Mouse (Mus musculus): ENCODE measurements around the gene Prss8. TPM values are rescaled to one million over a fixed set of nuclear protein-coding genes. Genes with fewer than 3 reads are reported as not detected.
A peak's percentile ranks its signal among the peaks of the same experiment; 100 is the strongest.

Prss8 gene
- polyA plus RNA-seq, 1 experiment = 0.08 TPM

DNA sequence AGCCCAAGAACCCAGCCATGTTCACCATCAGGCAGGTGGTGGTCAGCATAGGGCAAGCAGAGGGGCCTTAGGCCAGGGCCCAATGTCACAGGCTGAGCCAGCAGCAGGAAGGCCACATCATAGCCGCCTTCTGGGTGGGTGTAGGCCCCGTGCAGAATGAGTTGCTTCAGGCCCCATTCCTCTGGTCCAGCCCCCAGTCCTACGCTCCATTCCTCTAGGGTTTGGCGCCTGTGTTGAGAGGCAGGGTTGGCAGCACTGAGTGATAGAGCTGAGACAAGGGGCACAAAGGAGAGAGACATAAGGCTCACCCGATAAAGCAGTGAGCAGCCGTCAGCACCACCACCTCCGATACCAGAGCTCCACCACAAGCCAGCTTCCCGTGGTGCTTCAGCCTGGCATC, 42.7 kb downstream of the Prss8 start:
- Histone ChIP-seq H3K4me1 (ENCODE audit: control insufficient read depth, insufficient read depth, low read length) (peaks cover 7% of the 10 kb centered on the region), H3K27me3 (ENCODE audit: control insufficient read depth, insufficient read depth, low read length) (no peaks in the 10 kb centered on the region), H3K27ac (ENCODE audit: insufficient read depth, low read length) (no peak overlapping the region), H3K4me3 (replicated peaks; ENCODE audit: insufficient read depth, low read depth, low read length) (no peak overlapping the region)
- 57% methylated on average over 8 of the region's 8 CpGs for WGBS
- TF ChIP-seq CTCF (IDR thresholded peaks at IDR 0.05; ENCODE audit: borderline replicate concordance, insufficient read depth, low read depth, low read length) = no peak
- no peak for TF ChIP-seq POLR2A (IDR thresholded peaks at IDR 0.05; ENCODE audit: borderline replicate concordance, insufficient read depth, low read length)
- no peak for DNase-seq

- Histone ChIP-seq H3K4me3 (replicated peaks; ENCODE audit: insufficient read depth, low read depth, low read length) (no peak overlapping the region), H3K27me3 (ENCODE audit: control insufficient read depth, insufficient read depth, low read length) (no peaks in the 10 kb centered on the region), H3K4me1 (ENCODE audit: control insufficient read depth, insufficient read depth, low read length) (peaks cover 7% of the 10 kb centered on the region), H3K27ac (ENCODE audit: insufficient read depth, low read length) (no peak overlapping the region)
- TF ChIP-seq CTCF (IDR thresholded peaks at IDR 0.05; ENCODE audit: borderline replicate concordance, insufficient read depth, low read depth, low read length) = no peak
- TF ChIP-seq POLR2A (IDR thresholded peaks at IDR 0.05; ENCODE audit: borderline replicate concordance, insufficient read depth, low read length) = no peak
- 86% methylated on average over 6 of the region's 6 CpGs for WGBS
- DNase-seq = no peak
Measured at GRCm38 (mm10) chr7:127886551-127886950, 43.4 kb downstream of the Prss8 start.

DNA sequence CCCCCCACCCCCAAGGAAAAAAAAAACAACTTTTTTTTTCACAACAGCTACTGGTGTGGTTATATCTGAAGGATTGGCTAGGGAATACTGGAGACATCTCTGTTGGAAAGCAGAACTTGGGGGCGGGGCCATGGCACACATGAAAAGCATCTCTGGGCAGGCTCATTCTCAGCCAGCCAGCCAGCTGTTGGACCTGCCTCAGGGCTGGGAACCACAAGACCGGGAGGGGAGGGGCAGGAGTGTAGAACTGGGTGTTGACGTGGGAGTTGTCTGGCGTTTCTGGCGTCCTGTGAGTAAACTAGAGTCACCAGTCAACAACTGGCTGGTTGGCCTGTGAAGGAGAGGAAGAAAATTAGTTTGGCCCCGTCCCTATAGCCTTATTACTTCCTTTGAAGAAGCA, 44.0 kb downstream of the Prss8 start:
- Histone ChIP-seq H3K27me3 (ENCODE audit: control insufficient read depth, insufficient read depth, low read length) (no peaks in the 10 kb centered on the region), H3K4me1 (ENCODE audit: control insufficient read depth, insufficient read depth, low read length) (peaks cover 7% of the 10 kb centered on the region), H3K4me3 (replicated peaks; ENCODE audit: insufficient read depth, low read depth, low read length) (no peak overlapping the region), H3K27ac (ENCODE audit: insufficient read depth, low read length) (no peak overlapping the region)
- peak in 1 of 2 experiments; percentile 29 for DNase-seq
- TF ChIP-seq CTCF (IDR thresholded peaks at IDR 0.05; ENCODE audit: borderline replicate concordance, insufficient read depth, low read depth, low read length) = no peak
- TF ChIP-seq POLR2A (IDR thresholded peaks at IDR 0.05; ENCODE audit: borderline replicate concordance, insufficient read depth, low read length) = no peak
- 24% methylated on average over 6 of the region's 6 CpGs for WGBS

DNA sequence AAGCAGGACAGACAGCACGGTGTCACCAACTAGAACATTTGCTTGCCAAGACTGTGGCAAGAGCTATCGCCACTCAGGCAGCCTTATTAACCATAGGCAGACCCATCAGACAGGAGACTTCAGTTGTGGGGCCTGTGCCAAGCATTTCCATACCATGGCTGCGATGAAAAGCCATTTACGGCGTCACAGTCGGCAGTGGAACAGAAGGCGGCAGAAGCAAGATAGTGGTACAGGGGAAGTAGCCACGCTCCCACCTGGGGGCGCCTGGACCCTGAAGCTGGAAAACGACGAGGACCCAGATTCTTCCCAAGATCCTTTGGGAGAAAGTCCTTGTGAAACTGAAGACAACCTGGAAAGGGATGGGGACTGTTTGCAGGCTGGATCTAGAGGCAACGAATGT, 49.5 kb downstream of the Prss8 start:
- no peak for TF ChIP-seq POLR2A (IDR thresholded peaks at IDR 0.05; ENCODE audit: borderline replicate concordance, insufficient read depth, low read length)
- TF ChIP-seq CTCF (IDR thresholded peaks at IDR 0.05; ENCODE audit: borderline replicate concordance, insufficient read depth, low read depth, low read length) = no peak
- WGBS = 75% methylated on average over 12 of the region's 12 CpGs
- peaks cover 7% of the 10 kb centered on the region for H3K4me1 ChIP-seq (ENCODE audit: control insufficient read depth, insufficient read depth, low read length)
- DNase-seq = no peak
- H3K27me3 ChIP-seq (ENCODE audit: control insufficient read depth, insufficient read depth, low read length) = no peaks in the 10 kb centered on the region
- no peak overlapping the region for H3K4me3 ChIP-seq (replicated peaks; ENCODE audit: insufficient read depth, low read depth, low read length)
- H3K27ac ChIP-seq (ENCODE audit: insufficient read depth, low read length) = no peak overlapping the region

- H3K27ac ChIP-seq (ENCODE audit: insufficient read depth, low read length) = no peak overlapping the region
- WGBS = 93% methylated on average over 9 of the region's 9 CpGs
Measured at GRCm38 (mm10) chr7:127879301-127879700, 50.6 kb downstream of the Prss8 start.

DNA sequence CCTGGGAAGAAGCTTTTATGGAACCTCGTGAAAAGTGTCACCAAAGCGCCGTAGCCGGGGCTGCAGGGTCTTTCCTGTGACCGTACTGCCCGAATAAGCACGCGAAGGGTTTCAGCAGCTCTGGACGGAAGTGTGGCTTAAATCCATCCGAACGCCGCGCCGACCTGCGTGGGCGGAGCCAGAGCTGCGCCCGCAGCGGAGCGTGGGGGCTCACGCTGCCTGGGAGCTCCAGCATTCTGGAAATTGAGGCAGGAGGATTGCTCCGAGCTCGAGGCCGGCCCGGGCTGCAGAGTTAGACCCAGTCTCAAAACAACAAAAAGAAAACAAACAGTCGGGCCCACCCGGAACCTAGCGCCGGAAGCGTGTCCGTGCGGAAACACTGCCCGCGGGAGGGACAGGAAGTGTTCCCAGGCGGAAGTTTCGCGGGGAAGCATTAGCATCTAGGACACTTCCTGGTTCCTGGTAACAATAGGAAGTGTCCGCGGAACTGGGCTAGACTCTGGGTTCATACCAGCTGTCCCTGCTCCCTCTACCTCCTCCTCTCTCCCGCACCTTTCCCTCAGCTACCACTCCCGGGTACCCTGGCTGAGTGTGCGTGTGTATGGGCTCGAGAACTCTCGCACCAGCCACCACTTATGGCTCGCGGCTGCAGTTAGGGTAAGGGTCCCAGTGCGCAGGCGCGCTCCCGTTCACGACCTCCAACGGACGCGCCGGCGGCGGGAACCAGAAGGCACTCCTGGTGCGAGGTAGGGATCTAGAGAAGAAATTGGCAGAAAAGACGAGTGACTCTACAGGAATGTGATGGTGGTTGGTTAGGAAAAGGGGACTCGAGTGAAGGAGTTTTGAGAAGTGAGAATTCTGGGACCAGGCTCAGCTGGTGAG, 53.2 kb downstream of the Prss8 start, which contains the start of gene Zfp668:
Zfp668 (minus strand) TSS at position 362 of the 882 bp plus-strand sequence.
- Histone ChIP-seq H3K27ac (ENCODE audit: insufficient read depth, low read length) (peak within 1 kb of the TSS; percentile 95), H3K4me1 (ENCODE audit: control insufficient read depth, insufficient read depth, low read length) (no peaks in the 10 kb centered on the region), H3K27me3 (ENCODE audit: control insufficient read depth, insufficient read depth, low read length) (no peaks in the 10 kb centered on the region), H3K4me3 (replicated peaks; ENCODE audit: insufficient read depth, low read depth, low read length) (peak within 1 kb of the TSS; percentile 96)
- peak; percentile 57; the same call in 1 of the 2 replicates for TF ChIP-seq POLR2A (IDR thresholded peaks at IDR 0.05; ENCODE audit: borderline replicate concordance, insufficient read depth, low read length)
- no peak for TF ChIP-seq CTCF (IDR thresholded peaks at IDR 0.05; ENCODE audit: borderline replicate concordance, insufficient read depth, low read depth, low read length)
- under 1% methylated on average over 60 of the region's 60 CpGs for WGBS
- peak; percentile 91 to 93 for DNase-seq

More at GRCm38 (mm10) chr7:127879301-127879700, 50.6 kb downstream of the Prss8 start:
- Histone ChIP-seq H3K4me1 (ENCODE audit: control insufficient read depth, insufficient read depth, low read length) (peaks cover 7% of the 10 kb centered on the region), H3K27me3 (ENCODE audit: control insufficient read depth, insufficient read depth, low read length) (no peaks in the 10 kb centered on the region), H3K4me3 (replicated peaks; ENCODE audit: insufficient read depth, low read depth, low read length) (no peak overlapping the region)
- DNase-seq = peak in 1 of 2 experiments; percentile 11
- TF ChIP-seq POLR2A (IDR thresholded peaks at IDR 0.05; ENCODE audit: borderline replicate concordance, insufficient read depth, low read length) = no peak
- TF ChIP-seq CTCF (IDR thresholded peaks at IDR 0.05; ENCODE audit: borderline replicate concordance, insufficient read depth, low read depth, low read length) = no peak

DNA sequence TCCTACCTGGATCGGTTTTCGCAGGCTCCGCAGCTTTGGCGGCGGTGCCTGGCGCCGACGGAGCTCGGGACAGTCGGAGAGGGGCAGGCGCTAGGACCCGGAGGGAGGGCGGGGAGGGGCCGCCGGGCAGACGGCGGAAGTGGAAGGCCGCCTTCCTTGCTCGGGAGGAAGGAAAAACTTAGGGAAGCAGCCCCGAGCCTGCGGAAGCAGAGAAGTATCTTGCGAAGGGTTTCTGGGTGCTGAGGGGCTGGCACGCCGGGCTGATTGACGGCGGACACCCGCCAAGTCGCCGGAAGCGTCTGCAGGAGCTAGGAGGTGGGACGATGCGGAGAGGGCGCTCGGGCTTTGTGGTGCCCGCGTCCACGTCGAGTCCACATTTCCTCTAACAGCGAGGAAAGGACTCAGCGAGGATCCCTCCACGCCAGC, 53.9 kb downstream of the Prss8 start, which contains the start of gene Zfp646:
Zfp646 (plus strand) TSS at position 181 of the 426 bp plus-strand sequence.
- no peak for TF ChIP-seq CTCF (IDR thresholded peaks at IDR 0.05; ENCODE audit: borderline replicate concordance, insufficient read depth, low read depth, low read length)
- 0 out of 2 replicates have a peak, but pooled peaks have one; percentile 3 for TF ChIP-seq POLR2A (IDR thresholded peaks at IDR 0.05; ENCODE audit: borderline replicate concordance, insufficient read depth, low read length)
- under 1% methylated on average over 41 of the region's 41 CpGs for WGBS
- Histone ChIP-seq H3K27me3 (ENCODE audit: control insufficient read depth, insufficient read depth, low read length) (no peaks in the 10 kb centered on the region), H3K4me3 (replicated peaks; ENCODE audit: insufficient read depth, low read depth, low read length) (peak within 1 kb of the TSS; percentile 96), H3K4me1 (ENCODE audit: control insufficient read depth, insufficient read depth, low read length) (no peaks in the 10 kb centered on the region), H3K27ac (ENCODE audit: insufficient read depth, low read length) (peak within 1 kb of the TSS; percentile 95)
- no peak for DNase-seq

Other genes starting within 250 kb of the Prss8 start
- gene Bcl7c, start 221.2 kb downstream of the Prss8 start, polyA plus RNA-seq (2012; rRNA removed) = 33.3 and 36.1 TPM in 2 replicates
- gene Ctf1, start 217.4 kb downstream of the Prss8 start, polyA plus RNA-seq (2012; rRNA removed) = 6.4 and 6.5 TPM in 2 replicates
- gene Ctf2, start 197.9 kb downstream of the Prss8 start, polyA plus RNA-seq (2012; rRNA removed) = not detected in 2 replicates
- gene Fbxl19, start 185.6 kb downstream of the Prss8 start, polyA plus RNA-seq (2012; rRNA removed) = 35.2 and 37.8 TPM in 2 replicates
- 24.1 and 26.1 TPM in 2 replicates for gene Orai3, start 160.3 kb downstream of the Prss8 start, polyA plus RNA-seq (2012; rRNA removed)
- 23.1 and 25.5 TPM in 2 replicates for gene Setd1a, start 153.4 kb downstream of the Prss8 start, polyA plus RNA-seq (2012; rRNA removed)
- 0.46 and 0.47 TPM in 2 replicates for gene Gm49388, start 144.5 kb downstream of the Prss8 start, polyA plus RNA-seq (2012; rRNA removed)
- gene Hsd3b7, start 129.5 kb downstream of the Prss8 start, polyA plus RNA-seq (2012; rRNA removed) = 30.4 and 39.6 TPM in 2 replicates
- 127 and 153 TPM in 2 replicates for gene Stx4a, start 105.8 kb downstream of the Prss8 start, polyA plus RNA-seq (2012; rRNA removed)
- 452 and 453 TPM in 2 replicates for gene Stx1b, start 105.6 kb downstream of the Prss8 start, polyA plus RNA-seq (2012; rRNA removed)
- 17.8 and 18.8 TPM in 2 replicates for gene Zfp646, start 53.9 kb downstream of the Prss8 start, polyA plus RNA-seq (2012; rRNA removed)
- 10.9 TPM in 2 replicates for gene Zfp668, start 53.3 kb downstream of the Prss8 start, polyA plus RNA-seq (2012; rRNA removed)
- 5.3 and 6.3 TPM in 2 replicates for gene Prss53, start 39.1 kb downstream of the Prss8 start, polyA plus RNA-seq (2012; rRNA removed)
- not detected in 2 replicates for gene Gm21974, start 34.6 kb downstream of the Prss8 start, polyA plus RNA-seq (2012; rRNA removed)
- 61.5 and 63.1 TPM in 2 replicates for gene Vkorc1, start 34.5 kb downstream of the Prss8 start, polyA plus RNA-seq (2012; rRNA removed)
- gene Bckdk, start 26.0 kb downstream of the Prss8 start, polyA plus RNA-seq (2012; rRNA removed) = 69.7 and 71.5 TPM in 2 replicates
- 49.1 and 50.0 TPM in 2 replicates for gene Kat8, start 17.6 kb downstream of the Prss8 start, polyA plus RNA-seq (2012; rRNA removed)
- 15.9 and 18.9 TPM in 2 replicates for gene Prss36, start 16.6 kb upstream of the Prss8 start, polyA plus RNA-seq (2012; rRNA removed)
- 451 and 486 TPM in 2 replicates for gene Fus, start 37.4 kb upstream of the Prss8 start, polyA plus RNA-seq (2012; rRNA removed)
- gene Pycard, start 63.8 kb upstream of the Prss8 start, polyA plus RNA-seq (2012; rRNA removed) = 3.9 and 5.1 TPM in 2 replicates
- gene Trim72, start 73.8 kb upstream of the Prss8 start, polyA plus RNA-seq (2012; rRNA removed) = 2.1 and 2.3 TPM in 2 replicates
- gene Itgam, start 132.5 kb upstream of the Prss8 start, polyA plus RNA-seq (2012; rRNA removed) = 3.4 and 4.2 TPM in 2 replicates
- not detected in 2 replicates for gene Gm49368, start 132.6 kb upstream of the Prss8 start, polyA plus RNA-seq (2012; rRNA removed)
- gene Itgax, start 199.4 kb upstream of the Prss8 start, polyA plus RNA-seq (2012; rRNA removed) = 0.10 and 0.14 TPM in 2 replicates
- 0.92 and 1.2 TPM in 2 replicates for gene Itgad, start 224.3 kb upstream of the Prss8 start, polyA plus RNA-seq (2012; rRNA removed)